Mouse (Mus musculus): ENCODE results near the gene Asap2.

Asap2 gene

GRCm38 (mm10) chr12:21264241-21264640 is 274.0 kb downstream of the Asap2 start:
- DNase-seq (ENCODE audit: low spot score in 2 of 2), result no peak

GRCm38 (mm10) chr12:21264970-21265369 is 274.7 kb downstream of the Asap2 start:
- DNase-seq (ENCODE audit: low spot score in 2 of 2), result no peak

GRCm38 (mm10) chr12:21265501-21265900 is 275.2 kb downstream of the Asap2 start:
- no peak for DNase-seq (ENCODE audit: low spot score in 2 of 2)

- DNase-seq (ENCODE audit: low spot score in 2 of 2), result peak; percentile 61 to 66
These were observed 275.9 kb downstream of the Asap2 start for GRCm38 (mm10) chr12:21265946-21266783.

- DNase-seq (ENCODE audit: low spot score in 2 of 2), result no peak
These were observed 276.5 kb downstream of the Asap2 start for GRCm38 (mm10) chr12:21266784-21267098.

GRCm38 (mm10) chr12:21268083-21268616 is 277.9 kb downstream of the Asap2 start:
- DNase-seq (ENCODE audit: low spot score in 2 of 2), result no peak

DNA sequence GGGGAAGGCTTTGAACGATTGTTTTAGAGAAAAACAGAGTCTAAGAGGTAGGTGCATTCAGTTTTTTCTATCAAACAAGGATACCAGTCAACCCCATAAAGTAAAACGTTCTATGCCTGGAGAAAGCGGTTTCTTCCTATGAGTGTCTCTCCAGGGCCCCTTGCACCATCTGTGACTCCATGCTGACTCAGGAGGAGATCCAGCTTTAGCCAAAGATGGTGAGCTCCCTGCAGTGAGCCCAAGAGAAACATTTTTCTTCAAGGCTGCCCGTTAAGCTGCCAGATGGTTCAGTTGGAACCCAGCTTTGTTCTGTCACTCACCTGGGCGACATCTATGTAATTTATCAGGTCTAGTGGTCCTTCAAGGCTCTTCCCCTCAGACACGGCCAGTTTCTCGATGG is 284.2 kb downstream of the Asap2 start:
- DNase-seq (ENCODE audit: low spot score in 2 of 2), result no peak

DNA sequence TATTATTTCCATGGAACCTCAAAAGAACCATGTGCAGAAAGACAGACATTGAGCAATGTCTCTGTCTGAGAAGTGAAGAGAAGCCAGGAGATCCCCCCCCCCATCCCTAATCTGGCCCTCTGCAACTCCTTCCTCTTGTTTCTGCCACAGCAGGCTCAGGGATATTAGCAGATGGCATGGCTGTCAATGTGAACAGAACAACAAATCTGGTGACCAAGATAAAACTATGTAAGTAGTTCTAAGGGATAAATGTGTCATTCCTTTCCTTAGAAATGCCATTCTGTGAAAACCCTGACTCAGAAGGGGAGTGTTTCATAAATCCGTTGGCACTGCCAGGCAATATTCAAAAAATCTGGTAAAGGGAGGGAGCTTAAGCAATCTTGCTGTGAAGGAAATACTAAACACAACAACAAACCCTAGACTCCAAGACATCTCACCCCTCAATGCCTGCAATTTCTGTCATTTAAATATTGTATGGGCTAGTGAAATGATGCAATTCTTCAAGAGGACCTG is 287.1 kb downstream of the Asap2 start:
- DNase-seq (ENCODE audit: low spot score in 2 of 2), result no peak

DNA sequence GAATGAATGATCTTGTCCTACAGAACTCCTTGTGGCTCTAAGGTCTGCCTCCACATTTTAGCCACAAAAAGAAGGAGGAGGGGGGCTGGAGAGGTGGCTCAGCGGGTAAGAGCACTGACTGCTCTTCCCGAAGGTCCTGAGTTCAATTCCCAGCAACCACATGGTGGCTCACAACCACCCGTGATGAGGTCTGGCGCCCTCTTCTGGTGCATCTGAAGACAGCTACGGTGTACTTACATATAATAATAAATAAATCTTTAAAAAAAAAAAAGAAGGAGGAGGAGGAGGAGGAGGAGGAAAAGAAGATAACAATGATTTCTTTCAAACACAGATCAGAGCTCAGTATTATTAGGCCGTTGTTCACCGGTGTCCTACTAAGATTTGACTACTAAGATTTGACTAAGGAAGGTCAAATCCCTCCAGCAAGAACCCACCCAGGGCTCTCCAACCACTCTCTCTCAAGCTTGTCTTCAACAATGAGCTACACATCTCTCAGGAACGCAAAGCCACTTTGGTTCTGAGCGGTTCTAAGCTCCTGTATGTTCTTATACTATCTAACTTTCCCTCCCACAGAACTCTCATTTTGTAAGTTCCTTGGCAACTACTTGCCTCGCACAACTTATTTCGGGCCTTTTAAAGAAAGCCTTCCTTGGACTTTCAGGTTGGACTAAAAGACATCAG is 294.6 kb downstream of the Asap2 start, which contains the start of gene Cpsf3:
Gene Cpsf3, plus strand, starts transcription at position 631 of the 681 bp plus-strand sequence.
- no peak for DNase-seq (ENCODE audit: low spot score in 2 of 2)

DNA sequence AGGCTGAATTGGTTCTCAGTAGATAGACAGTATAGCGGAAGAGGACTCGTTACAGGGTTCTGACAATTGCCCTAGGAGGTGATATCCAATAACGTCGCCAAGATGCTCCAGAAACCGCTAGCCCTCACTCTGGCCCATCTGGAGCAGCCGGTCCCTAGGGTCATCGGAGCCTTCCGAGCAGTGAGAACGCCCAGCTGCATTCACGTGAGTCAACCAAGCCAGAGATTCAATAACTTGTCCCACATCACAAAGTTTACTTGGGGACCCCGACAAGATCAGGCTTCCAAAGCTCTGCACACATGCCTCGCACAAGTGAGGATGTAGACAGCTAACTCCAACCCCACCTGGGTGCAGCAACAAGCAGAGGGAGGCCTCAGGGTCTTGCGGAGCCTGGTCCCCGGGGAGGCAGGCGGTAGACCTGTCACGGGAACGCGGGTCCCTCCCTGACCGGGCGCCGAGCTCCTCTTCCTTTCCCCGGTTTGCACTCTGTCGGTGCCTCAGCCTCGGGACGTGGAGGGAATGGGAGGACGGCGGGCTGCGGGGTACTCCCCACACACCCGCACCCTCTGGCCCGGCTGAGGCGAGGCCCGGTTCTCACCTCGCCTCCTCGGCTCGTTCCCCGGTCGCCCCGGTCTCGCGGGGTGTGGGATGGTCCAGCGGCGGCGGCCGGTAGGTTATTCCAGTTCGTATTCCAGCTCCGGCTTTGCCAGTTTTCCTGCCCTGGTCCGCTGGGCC is 295.4 kb downstream of the Asap2 start:
- no peak for DNase-seq (ENCODE audit: low spot score in 2 of 2)

DNA sequence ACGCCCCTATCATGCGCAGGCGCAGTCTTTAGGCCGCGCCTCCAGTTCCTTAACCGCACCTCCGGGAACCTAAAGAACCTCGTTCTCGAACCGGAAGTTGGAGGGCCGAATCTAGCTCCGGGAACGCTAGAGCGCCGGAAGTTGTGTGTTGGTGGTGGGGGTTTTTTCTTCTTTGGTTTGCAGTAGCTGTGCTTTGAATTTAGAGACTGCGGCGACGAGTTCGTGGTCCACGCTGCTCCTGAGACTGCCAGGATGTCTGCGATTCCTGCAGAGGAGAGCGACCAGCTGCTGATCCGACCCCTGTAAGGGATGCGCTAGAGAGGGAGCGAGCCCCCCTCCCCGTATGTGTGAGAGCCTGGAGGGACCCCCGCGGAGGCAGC is 296.0 kb downstream of the Asap2 start, which contains the start of gene Itgb1bp1:
Gene Itgb1bp1, minus strand, starts transcription at position 42 of the 380 bp plus-strand sequence.
- peak; percentile 98 for DNase-seq (ENCODE audit: low spot score in 2 of 2)

- no peak for DNase-seq (ENCODE audit: low spot score in 2 of 2)
These were observed 296.7 kb downstream of the Asap2 start for GRCm38 (mm10) chr12:21286712-21287650.

DNA sequence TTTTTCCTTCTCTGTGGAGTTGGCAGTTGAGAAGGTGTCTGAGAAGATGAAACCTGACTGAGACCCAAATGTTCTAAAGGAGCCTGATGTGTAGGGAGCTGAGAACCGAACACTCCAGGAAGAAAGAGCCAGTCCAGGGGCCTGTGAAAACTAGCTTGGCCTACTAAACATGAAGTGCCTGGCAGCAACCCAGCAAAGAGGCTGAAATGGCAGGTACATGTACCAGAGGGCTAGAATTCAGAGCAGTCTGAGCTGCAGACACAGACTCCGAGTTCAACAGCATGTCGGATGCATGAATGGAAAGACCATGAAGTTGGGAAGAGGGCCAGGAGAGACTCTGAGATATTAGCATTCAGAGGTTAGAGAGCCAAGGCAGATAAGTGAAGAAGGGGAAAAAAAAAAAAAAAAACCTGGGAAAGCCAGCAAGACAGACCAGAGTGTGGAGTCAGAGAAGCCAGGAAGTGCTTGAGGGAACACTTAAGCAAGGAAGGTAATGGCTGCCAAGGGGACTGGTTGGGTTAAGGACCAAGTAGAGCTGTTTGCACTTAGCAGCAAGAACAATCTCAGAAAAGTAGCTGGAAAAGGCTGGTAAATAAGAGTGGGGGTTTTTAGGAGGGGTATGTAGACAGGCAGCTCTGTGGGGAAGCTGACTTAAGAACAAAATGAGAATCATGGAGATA is 298.6 kb downstream of the Asap2 start:
- DNase-seq (ENCODE audit: low spot score in 2 of 2), result no peak

DNA sequence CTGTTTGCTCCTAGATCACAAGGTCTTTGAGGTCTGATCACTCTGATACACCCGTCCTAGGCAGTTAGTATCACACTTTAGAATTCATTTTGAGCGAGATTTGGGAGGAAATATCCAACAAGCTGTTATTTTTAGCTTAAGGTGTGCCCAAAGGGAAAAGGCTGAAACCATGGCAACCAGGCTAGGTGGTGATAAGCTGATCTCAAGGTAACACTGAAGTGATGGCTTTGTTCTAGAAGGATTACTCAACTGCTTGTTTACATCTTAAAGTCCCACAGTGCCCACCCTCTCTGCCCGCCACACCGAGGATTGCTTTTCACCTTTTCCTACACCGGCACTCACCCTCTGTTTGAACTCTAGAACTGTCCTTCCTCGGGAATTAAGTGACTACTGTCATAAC is 299.4 kb downstream of the Asap2 start:
- DNase-seq (ENCODE audit: low spot score in 2 of 2), result no peak

DNA sequence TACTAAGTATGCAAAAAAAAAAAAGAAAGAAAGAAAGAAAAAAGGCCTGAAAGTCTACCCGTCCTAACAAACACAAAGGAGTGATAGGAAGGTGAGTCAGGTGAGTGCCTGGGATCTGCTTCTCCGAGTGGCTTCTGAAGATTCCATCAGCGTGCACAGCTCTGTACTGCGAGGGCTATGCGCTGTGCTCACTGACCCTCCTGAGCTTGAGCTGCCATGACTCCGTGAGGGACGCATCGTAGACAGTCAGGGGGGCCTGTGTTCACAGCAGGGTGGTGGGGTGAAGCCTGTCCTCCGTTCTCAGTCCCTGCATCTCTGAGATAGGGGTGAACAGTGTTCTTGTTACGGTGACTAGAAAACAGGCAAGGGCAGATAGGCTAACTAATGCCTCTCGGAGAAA is 308.6 kb downstream of the Asap2 start:
- no peak for DNase-seq (ENCODE audit: low spot score in 2 of 2)

DNA sequence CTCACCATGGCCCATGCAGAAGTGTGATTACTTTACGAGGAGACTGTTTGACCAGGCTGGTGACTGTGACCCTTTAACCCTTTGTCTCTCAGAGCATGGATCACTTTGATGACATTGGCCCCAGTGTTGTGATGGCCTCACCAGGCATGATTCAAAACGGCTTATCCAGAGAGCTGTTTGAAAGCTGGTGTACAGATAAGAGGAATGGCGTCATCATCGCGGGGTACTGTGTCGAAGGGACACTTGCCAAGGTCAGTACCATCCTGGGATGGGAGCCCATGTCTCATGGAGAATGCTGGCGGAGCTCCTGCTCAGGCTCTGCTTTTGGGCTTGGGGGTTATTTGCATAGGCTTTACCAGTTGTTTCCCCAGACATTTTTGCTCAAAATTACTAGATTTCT is 311.1 kb downstream of the Asap2 start:
- no peak for DNase-seq (ENCODE audit: low spot score in 2 of 2)

GRCm38 (mm10) chr12:21301932-21302331 is 311.7 kb downstream of the Asap2 start:
- DNase-seq (ENCODE audit: low spot score in 2 of 2), result no peak

DNA sequence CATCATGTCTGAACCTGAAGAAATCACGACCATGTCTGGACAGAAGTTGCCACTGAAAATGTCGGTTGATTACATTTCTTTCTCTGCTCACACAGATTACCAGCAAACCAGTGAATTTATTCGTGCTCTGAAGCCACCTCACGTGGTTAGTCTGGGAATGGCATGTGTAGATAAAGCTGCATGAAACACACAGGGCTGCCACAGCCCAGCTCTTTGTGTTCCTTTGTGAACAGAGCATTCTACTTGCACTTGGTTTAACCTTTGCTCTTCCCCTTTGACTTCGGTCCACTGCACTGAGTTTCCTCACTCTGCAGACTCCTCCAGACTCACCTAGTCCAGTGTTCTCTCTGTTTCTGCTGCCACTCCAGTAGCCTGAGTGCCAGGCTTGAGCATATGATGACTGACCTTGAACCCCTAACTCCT is 312.1 kb downstream of the Asap2 start:
- no peak for DNase-seq (ENCODE audit: low spot score in 2 of 2)

DNA sequence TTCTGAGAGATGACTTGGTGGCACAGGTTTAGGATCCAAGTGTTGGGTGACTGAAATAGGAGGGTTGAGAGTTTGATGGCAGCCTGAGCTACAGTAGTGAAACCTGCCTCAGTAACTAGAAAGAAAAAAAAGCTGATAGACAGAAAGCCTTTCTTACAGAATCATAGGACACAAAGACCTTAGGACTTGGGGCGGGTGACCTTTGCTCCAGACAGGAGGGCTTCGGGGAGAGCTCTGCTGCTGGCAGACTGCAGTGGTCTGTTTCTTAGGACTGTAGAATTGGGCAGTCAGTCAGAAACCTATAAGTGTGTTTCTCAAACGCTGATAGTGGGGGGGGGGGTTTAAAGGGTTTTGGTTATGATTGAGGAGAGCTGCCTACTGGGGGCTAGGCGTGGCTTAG is 315.5 kb downstream of the Asap2 start:
- no peak for DNase-seq (ENCODE audit: low spot score in 2 of 2)

DNA sequence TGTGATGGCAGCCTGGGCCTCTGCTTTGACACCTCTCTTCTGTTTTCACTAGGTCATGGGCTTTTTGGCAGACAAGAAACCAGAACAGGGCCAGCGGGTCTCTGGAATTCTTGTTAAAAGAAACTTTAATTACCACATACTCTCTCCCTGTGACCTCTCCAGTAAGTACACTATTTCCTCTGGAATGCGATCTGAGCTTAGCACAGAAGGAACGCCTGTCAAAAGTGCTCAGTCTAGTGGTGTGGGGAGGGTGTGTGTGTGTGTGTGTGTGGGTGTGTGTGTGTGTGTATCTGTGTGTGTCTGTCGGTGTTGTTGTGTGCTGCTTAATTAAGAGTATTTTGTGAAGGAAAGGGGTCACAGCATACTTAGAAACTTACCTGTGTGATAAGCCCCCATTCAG is 316.5 kb downstream of the Asap2 start:
- DNase-seq (ENCODE audit: low spot score in 2 of 2), result no peak

Data from right cerebral cortex, postnatal 36 days (tissue).